Mouse (Mus musculus): Measurements from ENCODE around the gene Twist2.

- TF ChIP-seq CTCF (IDR thresholded peaks at IDR 0.05; ENCODE audit: insufficient read depth, low read length) (no peak), POLR2A (IDR thresholded peaks at IDR 0.05; ENCODE audit: borderline replicate concordance, extremely low read depth, low read depth, low read length) (no peak)
Observed at GRCm38 (mm10) chr1:91880156-91880555, 78.9 kb downstream of the Twist2 start.

Measured in lung, adult 2 months (tissue).